Mouse (Mus musculus): Measurements from ENCODE around the gene Mlxipl.

Gene Mlxipl

DNA sequence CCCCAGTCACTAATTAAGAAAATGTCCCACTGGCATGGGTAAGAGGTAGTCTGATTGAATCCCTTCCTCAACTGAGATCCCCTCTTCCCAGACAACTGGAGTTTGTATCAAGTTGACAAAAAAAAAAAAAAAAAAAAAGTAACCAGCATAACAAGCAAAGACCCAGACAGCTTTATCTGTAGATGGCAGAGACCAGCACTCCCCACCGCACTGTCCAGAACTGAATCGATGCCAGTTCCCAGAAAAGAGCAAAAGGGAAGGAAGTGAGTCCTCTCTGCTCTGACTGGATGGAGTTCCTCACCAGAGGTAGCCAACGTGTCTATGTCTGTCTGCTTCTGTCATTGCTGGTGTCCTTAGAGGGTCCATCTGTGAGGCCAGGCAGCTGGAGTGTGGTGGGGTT is 55.8 kb downstream of the Mlxipl start:
- no peak for DNase-seq (ENCODE audit: low spot score in 2 of 2)

DNA sequence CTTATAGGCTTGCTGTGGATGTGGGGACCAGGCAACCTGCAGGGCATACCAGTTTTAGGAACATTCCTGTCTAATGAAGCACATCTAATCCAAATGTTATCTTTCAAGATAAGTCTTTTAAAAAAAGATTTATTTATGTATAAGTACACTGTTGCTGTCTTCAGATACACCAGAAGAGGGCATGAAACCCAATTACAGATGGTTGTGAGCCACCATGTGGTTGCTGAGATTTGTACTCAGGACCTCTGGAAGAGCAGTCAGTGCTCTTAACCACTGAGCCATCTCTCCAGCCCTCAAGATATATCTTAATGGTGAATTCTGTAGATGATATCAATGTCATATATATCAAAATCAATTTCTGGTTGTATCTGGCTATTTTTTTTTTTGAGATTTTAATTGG is 56.3 kb downstream of the Mlxipl start:
- no peak for DNase-seq (ENCODE audit: low spot score in 2 of 2)

DNA sequence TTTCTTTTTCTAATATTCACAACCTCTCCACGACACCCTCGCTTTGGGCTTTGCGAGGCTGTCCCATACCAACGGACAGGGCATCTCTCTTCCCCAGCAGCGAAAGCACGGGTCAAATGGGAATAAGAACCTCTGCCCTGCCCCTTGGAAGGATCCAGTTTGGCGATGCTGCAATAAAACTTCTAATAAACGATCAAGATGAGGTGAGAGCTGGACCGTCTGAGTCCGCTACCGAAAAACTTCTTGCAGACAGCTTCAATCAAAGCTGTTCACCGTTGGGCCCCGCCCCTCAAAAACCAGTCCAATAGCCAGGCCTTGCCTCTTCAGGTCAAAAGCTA is 59.0 kb downstream of the Mlxipl start:
- no peak for DNase-seq (ENCODE audit: low spot score in 2 of 2)

DNA sequence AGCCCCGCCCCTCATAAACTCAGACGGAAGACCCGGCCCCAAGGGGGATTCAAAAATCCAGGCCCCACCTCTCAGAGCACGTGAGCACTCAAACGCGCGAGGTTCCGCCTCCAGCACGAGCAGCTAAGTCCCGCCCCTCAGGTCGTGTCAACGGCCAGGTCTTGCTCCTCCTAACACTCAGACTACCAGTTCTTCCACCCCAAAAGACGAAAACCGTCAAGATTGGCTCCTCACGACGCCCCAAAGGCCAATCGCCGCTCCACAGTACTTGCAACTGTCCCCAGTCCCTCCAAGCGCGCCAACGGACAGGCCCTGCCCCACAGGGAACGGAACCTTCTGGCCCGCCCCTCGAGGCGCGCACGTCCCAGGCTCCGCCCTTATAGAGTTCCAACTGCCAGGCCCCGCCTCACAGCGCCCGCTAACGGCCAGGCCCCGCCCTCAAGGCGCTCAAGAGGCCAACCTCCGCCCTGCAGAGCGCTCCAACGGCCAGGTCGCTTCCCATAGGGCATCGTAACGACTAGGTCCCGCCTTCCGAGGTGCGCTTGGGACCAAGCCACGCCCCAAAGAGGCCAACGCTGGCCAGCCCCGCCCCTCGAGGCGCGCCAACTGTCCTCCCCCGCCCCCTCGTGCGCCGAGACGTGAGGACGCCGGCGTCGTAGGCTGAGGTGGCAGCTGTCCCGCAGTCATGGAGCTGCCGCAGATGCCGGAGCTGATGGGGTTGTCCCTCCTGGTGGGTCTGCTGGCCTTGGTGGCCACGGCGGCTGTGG is 59.5 kb downstream of the Mlxipl start, which contains the start of gene Tbl2:
Gene Tbl2, plus strand, starts transcription at position 605 of the 767 bp plus-strand sequence.
- peak; percentile 87 to 97 for DNase-seq (ENCODE audit: low spot score in 2 of 2)

DNA sequence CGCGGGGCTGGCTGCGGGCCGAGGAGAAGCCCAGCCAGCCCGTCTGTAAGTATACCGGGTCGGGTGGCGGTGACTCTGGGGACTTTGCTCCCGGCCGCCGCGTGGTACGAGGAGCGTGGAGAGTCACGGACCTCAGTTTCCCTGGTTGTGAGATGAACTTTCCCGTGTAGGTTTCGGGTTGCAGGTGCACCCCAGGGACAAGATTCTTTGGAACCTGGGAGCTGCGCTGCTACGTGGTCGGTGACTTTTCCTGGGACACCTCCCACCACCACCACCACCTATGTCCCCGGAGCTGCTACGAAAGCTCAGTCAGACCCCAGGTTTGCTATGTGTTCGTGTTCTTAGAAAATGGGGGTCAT is 60.1 kb downstream of the Mlxipl start:
- DNase-seq (ENCODE audit: low spot score in 2 of 2) = no peak

DNA sequence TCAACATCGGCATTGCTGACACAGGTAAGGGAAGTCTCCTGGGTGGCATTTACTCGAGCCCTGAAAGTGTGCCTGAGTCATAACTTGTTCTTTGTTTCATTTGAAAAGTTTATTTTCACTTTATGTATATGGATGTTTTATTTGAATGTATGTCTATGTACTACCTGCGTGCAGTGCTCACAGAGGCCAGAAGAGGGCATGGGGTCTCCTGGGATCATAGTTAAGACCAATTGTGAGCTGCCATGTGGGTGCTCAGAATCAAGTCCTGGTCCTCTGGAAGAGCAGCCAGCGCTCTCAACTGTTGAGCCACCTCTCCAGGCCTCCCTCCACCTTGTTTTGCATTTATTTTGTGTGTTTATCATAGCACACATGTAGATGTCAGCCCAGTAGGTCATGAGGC is 66.8 kb downstream of the Mlxipl start:
- DNase-seq (ENCODE audit: low spot score in 2 of 2) = no peak

DNA sequence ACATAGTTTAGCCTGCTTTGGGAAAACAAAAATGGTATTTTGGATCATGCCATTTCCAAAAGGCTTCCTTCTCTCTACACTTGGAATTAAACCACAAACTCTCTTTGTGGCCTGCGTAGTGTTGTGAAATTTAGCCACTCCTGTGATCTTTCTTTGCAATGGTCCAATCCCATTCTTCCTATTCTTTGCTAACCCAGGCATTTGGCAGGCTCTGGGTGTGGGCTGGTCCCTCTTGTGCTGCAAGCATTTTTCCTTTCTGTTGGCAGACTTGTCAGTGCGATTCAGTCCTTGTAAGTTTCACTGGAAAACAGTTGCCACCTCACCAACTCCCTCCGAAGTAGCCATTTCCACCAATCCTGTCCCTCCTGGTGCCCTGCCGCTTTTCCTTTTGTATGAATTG is 71.5 kb downstream of the Mlxipl start:
- DNase-seq (ENCODE audit: low spot score in 2 of 2) = no peak

DNA sequence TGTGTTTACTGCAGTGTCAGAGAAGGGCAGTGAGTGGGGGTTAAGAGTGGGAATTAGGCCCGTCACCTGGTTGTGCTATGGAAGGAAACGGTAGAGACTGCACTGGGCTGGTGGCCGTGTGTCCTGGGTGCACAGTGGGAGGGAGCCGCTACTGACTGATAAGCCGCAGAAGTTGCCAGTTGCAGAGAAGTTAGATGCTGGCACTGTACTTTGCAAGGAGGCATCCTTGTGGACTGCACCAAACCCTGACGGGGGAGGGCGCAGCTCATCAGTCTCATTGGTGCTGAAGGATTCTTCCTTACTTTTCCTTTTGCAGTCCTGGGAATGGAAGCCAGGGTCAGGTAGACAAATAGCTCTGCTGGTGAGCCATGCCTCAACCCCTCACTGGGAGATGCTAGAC is 72.0 kb downstream of the Mlxipl start:
- DNase-seq (ENCODE audit: low spot score in 2 of 2) = no peak

DNA sequence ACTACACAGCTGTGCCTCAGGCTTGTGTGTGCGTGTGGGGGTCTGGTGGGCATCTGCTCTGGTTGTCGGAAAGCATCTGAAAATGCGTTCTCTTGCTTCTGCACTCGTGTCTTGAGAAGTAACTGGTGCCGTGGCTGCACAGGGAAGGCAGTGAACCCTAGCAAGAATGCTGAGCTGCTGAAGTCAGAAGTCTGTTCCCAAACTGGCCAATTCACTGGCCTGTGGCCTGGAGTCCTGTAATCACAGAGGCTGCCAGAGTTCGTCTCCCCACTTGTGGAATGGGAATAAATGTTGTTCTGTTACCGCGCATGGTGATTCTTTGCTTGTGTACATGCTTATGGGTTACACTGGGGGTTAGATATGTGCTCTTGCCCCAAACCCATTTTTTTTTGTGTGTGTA is 72.7 kb downstream of the Mlxipl start:
- DNase-seq (ENCODE audit: low spot score in 2 of 2) = no peak

DNA sequence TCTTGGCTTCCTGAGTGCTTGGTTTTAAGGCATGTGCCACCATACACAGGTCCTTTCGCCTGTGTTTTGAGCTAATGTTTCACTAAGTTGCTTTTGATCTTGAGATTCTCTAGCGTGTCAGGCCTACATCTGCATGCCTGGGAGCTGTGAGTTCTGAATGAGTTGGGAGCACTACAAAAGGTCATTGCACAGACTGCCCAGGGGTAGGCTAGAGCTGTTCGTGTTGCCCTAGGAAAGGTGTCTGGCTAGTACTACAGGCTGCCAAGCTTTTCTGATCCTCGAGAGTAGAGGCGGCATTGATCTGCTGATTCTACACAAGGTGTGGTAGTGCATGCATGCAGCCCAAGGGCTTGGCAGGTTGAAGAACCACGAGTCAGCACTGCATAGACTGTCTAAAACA is 73.1 kb downstream of the Mlxipl start:
- no peak for DNase-seq (ENCODE audit: low spot score in 2 of 2)

DNA sequence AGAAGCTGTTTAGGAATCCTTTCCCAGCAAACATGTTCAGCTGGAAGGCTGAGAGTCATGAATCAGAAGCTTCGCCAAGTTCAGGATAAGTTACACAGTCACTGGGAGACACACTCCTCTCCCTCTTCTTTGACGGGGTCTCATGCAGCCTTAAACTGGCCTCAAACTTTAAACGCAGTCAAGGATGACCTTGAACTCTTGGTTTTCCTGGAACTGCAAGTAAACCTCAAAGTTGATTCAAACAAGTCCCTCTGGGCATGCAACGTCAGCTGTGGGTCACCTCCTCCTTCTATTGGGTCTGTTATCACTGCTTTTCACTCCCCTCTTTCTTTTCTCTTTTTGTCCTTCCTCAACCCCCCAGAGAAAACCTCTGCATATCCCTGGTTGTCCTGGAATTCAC is 77.2 kb downstream of the Mlxipl start:
- no peak for DNase-seq (ENCODE audit: low spot score in 2 of 2)

DNA sequence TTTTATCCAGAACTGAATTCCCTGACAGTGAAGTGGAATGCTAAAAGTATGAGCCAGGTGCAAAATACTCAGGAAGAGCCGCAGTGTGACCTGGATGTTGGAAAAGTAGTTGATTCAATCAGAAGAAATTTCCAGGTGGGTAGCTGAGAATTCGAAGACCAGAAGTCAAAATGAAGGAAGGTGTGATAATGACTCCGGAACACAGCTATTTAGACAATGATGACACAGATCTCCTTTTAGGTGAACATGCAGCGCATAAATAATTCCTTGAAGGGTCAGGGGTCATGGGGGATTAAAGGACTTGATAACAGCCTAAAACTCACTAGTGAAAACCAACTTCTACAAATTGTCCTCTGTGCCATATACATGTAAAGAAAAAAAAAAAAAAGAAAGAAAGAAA is 77.8 kb downstream of the Mlxipl start:
- DNase-seq (ENCODE audit: low spot score in 2 of 2) = no peak

DNA sequence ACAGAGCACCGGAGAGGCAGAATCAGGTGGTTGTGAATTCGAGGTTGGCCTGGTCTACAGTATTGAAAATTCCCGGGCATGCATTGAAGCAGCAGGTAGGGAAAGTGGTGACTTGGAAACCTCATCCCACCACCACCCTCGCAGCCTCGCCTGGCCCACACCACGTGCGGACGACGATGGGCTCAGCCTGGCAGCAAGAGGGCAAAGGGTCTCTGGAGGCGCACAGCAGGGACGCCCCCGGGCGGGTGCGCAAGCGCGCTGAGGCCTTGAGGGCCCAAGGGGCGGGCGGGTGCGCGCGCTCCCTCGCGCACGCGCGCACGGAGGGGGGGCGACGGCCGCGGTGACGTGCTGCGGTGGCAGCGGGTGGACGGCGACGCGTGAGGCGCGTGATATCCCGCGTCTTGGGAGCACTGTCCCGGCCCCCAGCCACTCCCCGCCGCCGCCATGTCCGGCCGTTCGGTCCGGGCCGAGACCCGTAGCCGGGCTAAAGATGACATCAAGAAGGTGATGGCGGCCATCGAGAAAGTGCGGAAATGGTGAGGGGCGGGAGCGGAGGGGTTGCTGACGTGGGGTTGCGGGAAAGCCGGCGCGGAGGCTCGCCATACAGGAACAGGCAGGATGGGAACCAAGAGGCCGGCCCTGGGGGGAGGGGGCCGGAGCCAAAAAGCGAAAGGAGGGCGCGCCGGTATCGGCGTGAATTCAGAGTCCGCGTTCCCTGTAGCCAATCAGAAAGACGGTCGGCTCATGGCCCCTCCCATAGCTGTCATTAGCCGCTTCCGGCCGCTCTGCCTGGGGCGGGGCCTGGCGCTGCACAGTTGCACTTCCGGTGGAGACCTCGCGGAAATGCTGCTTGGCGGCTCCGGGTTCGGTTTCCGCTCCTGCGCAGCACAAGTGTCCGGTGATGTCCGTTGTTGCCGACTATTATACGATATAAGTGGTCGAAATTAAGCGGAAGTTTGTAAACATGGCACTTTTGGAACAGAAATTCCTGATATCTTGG is 78.7 kb downstream of the Mlxipl start, which contains the start of gene Bcl7b:
Gene Bcl7b, plus strand, starts transcription at position 221 of the 1,000 bp plus-strand sequence.
- peak; percentile 89 to 95 for DNase-seq (ENCODE audit: low spot score in 2 of 2)

DNA sequence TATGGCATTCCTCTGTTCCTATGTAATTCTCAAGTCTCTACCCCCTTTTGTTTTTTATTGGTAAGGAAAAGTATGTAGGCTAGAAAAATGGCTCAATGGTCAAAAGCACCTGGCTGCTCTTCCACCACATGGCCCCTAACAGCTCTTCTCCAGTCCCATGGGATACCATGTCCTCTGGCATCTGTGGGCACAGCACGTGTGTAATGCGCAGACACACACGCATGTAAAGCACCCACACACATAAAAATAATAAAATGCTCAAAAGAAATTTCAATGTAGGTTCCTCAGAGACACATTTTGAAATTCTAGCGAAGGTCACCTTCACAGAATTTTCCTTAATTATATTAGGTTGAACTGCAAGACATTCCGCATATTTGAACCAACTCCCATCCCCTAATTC is 79.8 kb downstream of the Mlxipl start:
- no peak for DNase-seq (ENCODE audit: low spot score in 2 of 2)

DNA sequence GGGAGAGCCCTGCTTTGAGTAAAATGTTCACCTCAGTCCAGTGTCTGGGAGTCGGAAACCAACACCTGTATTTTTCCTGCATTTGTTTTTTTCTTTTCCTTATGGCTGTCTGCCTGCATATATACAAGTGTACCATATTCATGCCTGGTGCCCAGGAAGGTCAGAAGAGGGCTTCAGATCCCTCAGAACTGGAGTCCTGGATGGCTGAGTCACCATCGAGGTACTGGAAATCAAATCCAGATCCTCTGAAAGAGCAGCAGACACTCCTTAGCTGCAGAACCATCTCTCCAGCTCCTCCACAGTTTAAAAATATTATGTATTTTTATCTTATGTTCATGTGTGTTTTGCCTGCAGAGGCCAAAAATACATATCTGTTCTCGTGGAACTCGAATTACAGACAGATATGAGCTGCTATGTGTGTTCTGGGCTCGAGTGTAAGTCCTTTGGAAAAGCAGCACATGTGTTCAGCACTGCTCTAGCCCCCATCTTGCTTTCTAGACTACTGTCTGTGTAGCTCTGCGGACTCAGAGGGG is 82.1 kb downstream of the Mlxipl start:
- no peak for DNase-seq (ENCODE audit: low spot score in 2 of 2)

DNA sequence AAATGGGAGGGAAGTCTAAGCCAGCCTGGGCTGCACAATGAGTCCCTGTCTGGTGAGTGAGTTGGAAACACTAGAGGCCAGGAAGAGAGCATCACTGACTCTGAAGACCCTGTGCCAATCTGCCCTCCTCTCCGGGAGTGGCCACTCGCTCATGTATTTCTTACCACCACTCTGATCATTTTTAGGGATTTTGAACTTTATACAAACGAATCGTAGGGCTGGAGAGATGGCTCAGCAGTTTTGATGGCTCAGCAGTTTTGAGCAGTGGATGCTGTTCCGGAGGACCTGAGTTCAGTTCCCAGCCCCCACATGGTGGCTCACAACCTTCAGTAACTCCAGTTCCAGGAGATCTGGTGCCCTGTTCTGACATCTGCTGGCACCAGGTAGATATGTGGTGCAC is 83.3 kb downstream of the Mlxipl start:
- no peak for DNase-seq (ENCODE audit: low spot score in 2 of 2)

DNA sequence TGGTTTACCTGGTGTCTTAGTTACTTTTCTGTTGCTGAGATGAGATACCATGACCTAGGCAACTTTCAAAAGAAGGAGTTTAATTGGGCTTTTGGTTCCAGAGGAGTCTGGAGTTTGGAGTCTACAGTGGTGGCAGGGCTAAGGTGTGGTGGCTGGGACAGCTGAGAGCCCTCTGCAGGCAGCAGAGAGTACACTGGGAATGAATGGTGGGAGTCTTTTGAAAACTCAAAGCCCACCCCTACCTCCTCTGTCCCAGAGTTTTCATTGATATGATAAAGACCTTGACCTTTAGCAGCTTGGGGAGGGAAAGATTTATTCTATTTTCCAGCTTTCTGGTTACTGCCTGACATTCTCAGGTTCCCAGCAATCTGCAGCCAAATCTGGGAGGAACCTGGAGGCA is 85.4 kb downstream of the Mlxipl start:
- DNase-seq (ENCODE audit: low spot score in 2 of 2) = no peak

DNA sequence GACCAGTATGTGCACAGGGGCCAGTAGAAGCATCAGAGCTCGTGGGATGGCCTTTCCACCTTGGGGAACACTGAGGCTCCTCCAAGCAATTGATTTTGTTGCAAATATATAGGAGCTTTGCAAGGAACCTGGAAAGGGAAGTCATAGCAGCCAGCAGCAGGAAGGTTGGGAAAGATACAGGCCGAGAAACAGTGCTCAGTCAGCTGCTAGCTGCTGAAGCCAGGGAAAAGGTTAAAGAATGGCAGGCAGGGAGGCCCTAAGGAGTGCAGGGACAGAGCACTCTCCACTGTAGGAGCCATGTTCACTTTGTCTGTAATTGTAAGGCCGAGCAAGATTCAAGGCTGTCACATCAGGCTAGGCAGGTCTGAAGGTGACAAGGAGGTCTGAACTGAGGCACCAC is 88.8 kb downstream of the Mlxipl start:
- DNase-seq (ENCODE audit: low spot score in 2 of 2) = no peak

DNA sequence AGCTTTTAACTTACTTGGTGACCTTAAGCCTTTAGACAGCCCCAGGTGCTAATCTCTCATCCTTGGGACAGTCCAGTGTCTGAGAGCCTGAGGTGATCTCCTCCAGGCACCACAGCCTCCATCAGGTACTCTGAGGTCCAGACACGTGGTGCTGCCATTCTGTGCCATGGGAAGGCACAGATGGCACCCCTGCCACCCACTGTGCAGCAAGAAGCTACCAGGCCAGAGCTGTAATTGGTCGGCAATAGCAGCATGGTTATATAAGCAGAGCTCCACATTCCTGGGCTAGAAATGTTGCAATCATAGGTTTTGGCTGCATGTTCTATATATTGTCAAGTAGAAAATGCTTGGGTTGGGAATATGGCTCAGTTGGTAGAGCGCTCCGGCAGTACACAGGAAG is 89.3 kb downstream of the Mlxipl start:
- peak in 1 of 2 experiments; percentile 52 for DNase-seq (ENCODE audit: low spot score in 2 of 2)

DNA sequence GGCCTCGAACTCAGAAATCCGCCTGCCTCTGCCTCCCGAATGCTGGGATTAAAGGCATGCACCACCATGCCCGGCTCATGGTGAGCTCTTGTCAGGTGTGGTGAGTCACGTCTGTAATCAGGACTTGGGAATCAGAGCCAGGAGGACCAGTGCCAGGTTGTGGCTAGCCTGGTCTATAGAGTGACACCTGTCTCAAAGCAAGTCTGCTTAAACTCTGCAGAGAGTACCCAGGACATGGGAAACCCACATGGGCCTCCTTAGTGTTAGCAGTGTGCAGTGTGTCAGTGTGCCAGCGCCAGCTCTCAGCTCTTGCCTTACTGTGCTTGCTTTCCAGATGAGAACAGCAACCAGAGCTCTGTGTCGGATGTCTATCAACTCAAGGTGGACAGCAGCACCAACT is 89.9 kb downstream of the Mlxipl start:
- DNase-seq (ENCODE audit: low spot score in 2 of 2) = no peak

DNA sequence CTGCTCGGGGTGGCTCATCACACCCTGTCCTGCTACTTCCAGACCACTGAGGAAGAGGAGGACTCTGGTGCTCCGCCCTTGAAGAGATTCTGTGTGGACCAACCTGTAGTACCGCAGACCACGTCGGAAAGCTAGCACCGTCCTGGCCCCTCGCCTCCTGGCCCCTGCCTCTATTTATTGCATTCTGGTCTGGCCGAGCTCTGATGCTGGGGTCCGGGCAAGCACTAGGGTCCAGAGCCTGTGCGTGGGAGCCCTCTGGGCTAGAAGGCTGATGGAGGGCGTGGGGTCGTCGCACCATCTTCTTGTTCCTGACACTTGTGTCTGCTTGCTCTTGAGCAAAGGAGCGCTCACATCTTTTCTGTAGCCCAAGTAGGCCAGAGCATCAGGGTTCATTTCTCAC is 91.1 kb downstream of the Mlxipl start:
- no peak for DNase-seq (ENCODE audit: low spot score in 2 of 2)

DNA sequence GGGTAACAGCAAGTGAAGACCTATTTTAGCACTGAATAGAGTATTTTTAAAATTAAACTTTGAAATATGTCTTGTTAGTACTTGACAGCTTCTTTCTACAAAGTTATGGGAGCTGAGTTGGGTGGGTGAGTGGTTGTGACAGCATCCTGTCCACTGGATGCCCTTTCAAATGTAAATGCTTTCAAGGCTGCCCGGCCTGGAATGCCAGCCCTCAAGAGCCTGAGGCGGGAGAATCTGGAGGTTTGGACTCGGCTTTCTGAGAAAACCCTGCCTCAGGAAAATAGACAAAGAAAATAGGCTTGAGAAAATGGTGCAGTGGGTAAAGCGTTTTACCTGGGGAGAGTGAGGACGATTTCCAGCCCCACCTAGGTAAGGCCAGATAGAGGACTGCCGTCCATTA is 92.1 kb downstream of the Mlxipl start:
- no peak for DNase-seq (ENCODE audit: low spot score in 2 of 2)

Measured in cerebellum, postnatal 4 days (tissue).